Mouse (Mus musculus): ENCODE measurements at regions not wholly inside any gene's neighbourhood (a gene's known extent, or its start where the extent isn't known, plus 50 kb on each side); places are given as distances from the start of the nearest gene placed in this dataset.

- no peak for DNase-seq
These were observed 847.7 kb downstream of the D3Ertd751e start for GRCm38 (mm10) chr3:42590126-42590525.

- DNase-seq = no peak
These were observed 851.5 kb downstream of the D3Ertd751e start for GRCm38 (mm10) chr3:42593792-42594433.

GRCm38 (mm10) chr3:42596686-42597085 is 854.3 kb downstream of the D3Ertd751e start:
- DNase-seq = no peak

Data from adrenal gland, postnatal 36 days (tissue).